Mouse (Mus musculus) gastrocnemius, postnatal 25 days (tissue): Measurements from ENCODE around the gene Itm2b. TPM values are rescaled to one million over a fixed set of nuclear protein-coding genes. Genes with fewer than 3 reads are reported as not detected.

ENCODE experiments used
- DNase-seq: peaks from one replicate; pipeline ENCODE4 v3.0.0; 2022
- total RNA-seq, 2 experiments: library from RNA; stranded (reverse); gene quantifications; 1 replicate in 1 of 2; 2 replicates in 1 of 2; pipeline ENCODE4 v1.2.3; 2021

Itm2b gene
- total RNA-seq, 2 experiments from 2014 or later, result 244 to 301 TPM

DNA sequence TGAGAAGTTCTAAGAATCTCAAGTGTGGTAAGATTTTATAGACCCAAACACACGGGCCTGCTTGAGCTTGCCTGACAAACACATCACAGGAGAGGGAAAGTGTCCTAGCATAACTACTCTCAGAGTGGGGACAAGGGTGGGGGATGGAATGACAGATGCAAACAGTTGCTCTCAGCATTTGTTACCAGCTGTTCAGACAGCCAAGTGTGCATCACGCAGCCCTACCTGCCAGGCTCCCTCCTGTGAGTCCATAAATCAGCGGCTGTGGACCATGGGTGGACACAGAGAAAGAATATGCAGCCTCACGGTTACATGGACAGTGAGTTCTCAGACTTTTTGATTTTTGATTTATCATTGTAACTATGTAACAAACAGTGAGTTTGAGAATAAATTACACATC lies 15.5 kb downstream of the Itm2b start:
- DNase-seq, result no peak

GRCm38 (mm10) chr14:73368966-73369365 lies 16.1 kb downstream of the Itm2b start:
- DNase-seq, result no peak

- no peak for DNase-seq
These were observed 16.9 kb downstream of the Itm2b start for GRCm38 (mm10) chr14:73368221-73368620.

DNA sequence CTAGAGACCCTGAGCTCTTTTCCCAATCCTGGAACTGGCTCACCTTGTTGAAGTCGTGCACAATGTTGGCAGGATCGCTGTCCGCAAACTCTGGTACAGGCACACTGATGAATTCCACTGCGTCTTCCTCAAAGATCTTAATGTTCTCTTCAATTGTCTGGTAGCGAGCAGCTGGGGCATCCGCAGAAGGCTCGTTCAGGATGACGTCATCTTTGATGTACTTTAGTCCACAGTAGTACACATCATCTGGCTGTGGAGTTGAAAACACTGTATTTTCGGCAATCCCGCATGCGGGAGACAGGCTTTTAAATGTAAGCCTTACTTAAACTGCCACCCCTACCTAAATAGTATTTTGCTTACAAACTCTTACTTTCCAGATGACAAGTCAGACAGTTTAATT lies 18.8 kb downstream of the Itm2b start:
- DNase-seq, result no peak

DNA sequence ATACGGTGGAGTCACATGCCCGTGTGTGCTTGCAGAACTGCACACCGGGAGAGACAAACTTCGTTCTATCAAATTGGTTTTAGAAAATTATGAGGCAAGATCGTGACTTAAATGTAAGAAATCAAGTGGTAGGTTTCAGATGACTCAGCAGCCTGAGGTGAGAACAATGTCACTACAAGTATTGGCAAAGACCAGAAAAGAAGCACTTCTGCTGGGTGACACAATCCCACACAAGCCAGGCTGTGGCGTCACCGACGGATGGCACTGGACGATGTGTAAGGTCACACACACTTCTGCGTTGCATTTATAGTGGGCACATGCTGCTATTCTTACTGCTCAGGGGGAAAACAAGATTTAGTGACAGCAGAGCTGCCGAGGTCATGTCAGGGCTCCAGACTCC lies 21.3 kb downstream of the Itm2b start:
- DNase-seq, result no peak

DNA sequence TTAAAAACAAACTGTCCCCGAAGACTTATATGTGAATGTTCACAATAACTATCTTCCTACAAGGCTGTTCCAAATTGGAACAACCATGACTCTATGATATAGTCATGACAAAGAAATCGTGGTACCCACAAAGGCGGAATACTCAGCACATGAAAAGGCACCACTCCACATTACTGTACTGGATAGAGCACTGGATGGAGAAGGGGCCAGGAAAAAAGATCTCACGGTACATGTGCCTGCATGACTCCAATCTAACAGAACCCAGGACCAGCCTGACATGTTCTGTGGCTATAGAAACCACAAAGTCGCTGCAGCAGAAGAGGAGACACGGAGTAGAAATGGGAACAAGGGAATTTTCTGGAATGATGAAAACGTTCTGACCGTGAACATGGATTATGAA lies 30.4 kb downstream of the Itm2b start:
- DNase-seq, result no peak

- no peak for DNase-seq
These were observed 34.0 kb downstream of the Itm2b start for GRCm38 (mm10) chr14:73351118-73351517.

- DNase-seq, result no peak
These were observed 35.1 kb downstream of the Itm2b start for GRCm38 (mm10) chr14:73350029-73350428.

DNA sequence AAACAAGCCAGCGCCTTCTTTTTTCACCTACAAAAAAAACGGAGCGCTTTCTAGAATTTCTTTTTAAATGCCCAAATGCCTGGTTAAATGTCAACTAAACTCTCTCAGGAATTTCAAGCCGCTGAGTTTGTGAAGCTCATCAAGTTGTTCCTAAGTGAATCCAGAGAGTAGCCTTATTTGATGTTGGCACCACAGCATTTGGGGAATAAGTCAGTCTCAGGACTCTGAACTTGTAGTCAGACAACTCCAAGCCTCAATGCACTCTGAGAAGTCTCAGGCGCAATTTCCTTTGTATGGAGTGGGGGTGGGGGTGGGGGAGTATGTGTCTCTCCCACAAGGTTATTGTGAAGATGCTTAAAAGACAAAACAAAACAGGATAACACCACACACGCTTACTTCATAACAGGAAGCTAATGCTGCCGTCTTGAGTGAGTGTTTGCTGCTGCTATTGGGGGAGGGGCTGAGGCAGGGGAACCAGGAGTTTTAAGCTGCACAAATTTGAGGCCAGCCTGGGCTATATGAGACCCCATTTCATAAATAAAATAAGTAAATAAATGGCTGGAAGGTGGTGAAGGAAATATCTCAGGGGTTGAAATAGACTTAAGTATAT lies 35.9 kb downstream of the Itm2b start:
- no peak for DNase-seq

DNA sequence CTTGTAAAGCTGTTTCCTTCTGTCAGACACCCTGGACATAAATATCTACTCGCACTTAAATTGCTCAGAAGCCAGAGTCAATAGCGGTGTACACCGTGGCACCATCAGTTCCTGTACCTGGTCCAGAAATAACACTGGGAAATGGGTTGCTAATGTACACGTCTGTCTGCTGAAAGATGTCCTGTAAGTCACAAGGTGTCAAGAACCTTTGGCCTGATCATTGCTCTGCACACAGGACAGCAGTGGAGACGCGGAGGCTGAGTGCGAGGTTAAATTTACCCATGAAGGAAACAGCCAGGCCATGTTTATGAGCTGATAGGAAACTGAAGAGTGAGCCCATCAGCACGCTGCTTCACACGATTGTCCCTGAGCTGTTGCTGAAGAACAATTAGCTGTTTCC lies 37.8 kb downstream of the Itm2b start:
- DNase-seq, result no peak

- DNase-seq, result no peak
These were observed 39.5 kb downstream of the Itm2b start for GRCm38 (mm10) chr14:73345614-73346013.

DNA sequence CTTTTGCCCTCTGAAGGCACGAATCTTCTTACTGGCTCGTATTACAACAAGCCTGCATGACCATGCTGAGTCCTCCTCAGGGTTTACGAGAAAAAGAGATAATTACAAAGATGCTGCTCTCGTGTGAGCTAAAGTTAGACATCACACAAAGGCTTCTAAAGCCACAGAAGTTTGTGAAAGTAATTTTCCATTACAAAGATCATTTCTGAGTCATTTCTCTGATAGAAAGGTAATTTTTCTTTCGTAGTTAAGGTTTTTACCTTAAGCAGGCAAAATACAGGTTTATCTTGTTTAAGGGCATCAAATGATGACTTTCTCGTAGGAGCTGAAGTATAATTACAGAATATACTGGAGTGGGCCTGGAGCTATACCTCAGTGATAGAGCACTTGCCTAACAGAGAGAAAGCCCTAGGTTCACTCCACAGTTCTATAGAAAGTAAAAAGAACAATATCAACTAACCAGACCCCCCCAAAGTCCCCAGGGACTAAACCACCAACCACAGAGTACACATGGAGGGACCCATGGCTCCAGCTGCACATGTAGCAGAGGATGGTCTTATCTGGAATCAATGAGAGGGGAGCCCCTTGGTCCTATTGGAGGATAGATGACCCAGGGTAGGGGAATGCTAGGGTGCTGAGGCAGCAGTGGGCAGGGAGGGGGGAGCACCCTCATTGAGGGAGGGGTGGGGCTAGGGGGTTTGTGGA lies 44.9 kb downstream of the Itm2b start:
- no peak for DNase-seq

DNA sequence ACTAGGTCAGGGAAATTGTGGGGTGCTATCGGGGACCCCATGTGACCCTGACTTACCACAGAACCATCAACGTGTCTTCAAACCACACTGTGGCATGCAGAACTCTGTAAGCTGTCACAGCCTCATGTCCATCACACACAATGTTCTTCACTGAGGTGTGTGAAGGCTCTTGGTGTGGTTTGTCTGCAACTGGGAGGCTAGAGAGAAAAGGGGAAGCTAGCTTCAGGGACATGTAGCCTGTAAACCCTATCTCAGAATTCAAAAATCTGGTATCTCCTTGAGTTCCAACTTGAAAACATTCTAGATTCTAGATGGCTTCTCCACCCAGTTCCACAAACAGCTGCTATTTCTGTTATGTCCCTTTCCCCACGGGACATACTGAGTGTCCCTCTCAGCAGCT lies 45.5 kb downstream of the Itm2b start:
- DNase-seq, result no peak

- no peak for DNase-seq
These were observed 48.6 kb downstream of the Itm2b start for GRCm38 (mm10) chr14:73336316-73337080.

GRCm38 (mm10) chr14:73334926-73335805 lies 49.9 kb downstream of the Itm2b start:
- DNase-seq, result no peak

DNA sequence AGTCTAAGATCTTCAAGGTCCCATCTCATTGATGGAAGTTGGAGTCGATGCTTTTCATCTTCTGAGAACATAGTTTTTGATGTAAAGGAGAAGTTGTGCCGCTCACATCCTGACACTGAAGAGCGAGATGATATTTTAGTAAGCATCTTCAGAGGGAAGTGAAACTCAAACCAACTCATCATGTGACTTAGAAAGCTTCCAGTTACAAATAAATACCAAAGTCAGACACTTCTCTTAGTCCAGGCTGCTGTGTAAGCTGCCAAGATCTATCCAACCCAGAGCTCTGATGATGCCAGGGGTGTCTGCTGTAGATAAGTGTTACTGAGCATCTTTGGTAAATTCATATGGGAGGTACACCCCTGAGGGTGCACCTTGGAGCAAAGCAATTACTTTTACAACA lies 51.2 kb downstream of the Itm2b start:
- DNase-seq, result no peak

DNA sequence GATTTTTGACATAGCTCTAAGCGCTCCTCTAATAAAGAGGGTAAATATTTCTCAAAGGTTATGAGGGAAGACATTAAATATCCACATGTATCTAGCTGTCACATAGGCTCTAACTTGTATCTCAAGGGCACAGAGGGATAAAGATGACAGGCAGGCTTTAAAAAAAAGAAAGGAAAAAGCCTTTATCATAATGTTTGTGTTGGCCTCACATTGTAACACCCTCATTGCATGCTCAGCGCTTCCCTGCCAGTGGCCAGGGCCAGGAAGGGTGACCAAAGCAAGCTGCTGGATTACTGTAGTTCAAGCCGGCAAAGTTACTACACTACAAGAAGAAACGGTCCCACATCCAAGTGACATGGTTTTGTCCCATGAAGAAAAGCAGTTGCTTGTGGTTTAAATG lies 53.7 kb downstream of the Itm2b start:
- no peak for DNase-seq

- DNase-seq, result no peak
These were observed 55.2 kb downstream of the Itm2b start for GRCm38 (mm10) chr14:73329871-73330270.

DNA sequence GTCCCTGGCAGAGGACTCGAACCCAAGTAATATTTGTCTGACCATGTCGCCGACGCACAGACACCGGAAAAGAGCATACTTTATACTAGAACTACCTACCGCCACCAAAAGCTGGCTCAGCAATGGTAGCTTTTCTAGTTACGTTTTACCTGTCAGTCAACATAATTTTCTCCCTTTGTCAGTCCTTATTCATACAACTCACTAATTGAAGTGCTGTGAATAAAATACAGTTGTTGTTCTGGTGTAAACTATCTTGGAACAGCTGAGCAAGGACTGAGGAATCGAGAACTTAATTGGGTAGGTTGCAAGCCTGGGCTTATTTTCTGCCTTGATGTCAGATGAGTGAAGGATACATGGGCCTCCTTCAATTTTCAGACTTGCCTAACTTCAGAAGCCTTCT lies 58.6 kb downstream of the Itm2b start:
- no peak for DNase-seq

GRCm38 (mm10) chr14:73325456-73326381 lies 59.4 kb downstream of the Itm2b start, which contains the start of gene Rb1:
Rb1 (minus strand) TSS chr14:73325822.
- DNase-seq, result peak; percentile 86
